Mouse (Mus musculus): ENCODE measurements around the gene Fam198a. TPM values are rescaled to one million over a fixed set of nuclear protein-coding genes. Genes with fewer than 3 reads are reported as not detected.

The Fam198a gene
- total and polyA plus RNA-seq, 3 experiments = 0.12 to 0.26 TPM; not detected in 1

DNA sequence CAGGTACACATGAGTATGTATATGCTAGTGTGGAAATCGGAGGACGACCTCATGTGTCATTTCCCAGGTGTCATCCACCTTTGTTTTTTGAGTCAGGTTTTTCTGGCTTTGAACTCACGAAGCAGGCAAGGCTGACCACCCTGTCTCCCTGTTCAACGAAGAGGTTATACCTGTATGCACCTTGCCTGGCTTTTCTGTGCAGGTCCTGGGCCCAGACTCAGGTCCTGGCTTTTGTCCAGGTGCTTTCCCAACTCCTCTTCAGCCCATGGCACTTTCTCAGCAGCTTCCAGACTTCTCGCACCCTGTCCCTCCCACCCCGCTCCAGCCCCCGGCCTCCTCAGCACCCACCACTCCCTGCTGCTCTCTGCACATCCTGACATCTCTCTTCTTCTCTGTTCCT, 39.6 kb upstream of the Fam198a start:
- Histone ChIP-seq H3K4me3 (ENCODE audit: control insufficient read depth in 1 of 2, insufficient read depth in 1 of 2, low read depth in 2 of 2, low read length in 2 of 2) (no peak overlapping the region), H3K27ac (ENCODE audit: control insufficient read depth, low read depth, low read length) (no peak overlapping the region), H3K4me1 (ENCODE audit: control insufficient read depth in 1 of 2, insufficient read depth in 2 of 2, low read length in 2 of 2) (no peaks in the 10 kb centered on the region), H3K27me3 (ENCODE audit: control insufficient read depth in 1 of 2, insufficient read depth in 2 of 2, low read length in 2 of 2) (no peaks in the 10 kb centered on the region; a peak in 1 of 4 replicates), H3K36me3 (ENCODE audit: control insufficient read depth in 1 of 2, insufficient read depth in 2 of 2, low read length in 2 of 2) (no peaks in the 10 kb centered on the region), H3K9me3 (replicated peaks; ENCODE audit: insufficient read depth, low read length) (no peaks in the 10 kb centered on the region), H3K79me2 (ENCODE audit: control insufficient read depth, insufficient read depth, low read length, poor library complexity) (no peaks in the 10 kb centered on the region), H3K9ac (ENCODE audit: control insufficient read depth, low read depth, low read length, poor library complexity, severe bottlenecking) (no peak overlapping the region)
- TF ChIP-seq KAT2A (conservative IDR thresholded peaks at IDR 0.05; ENCODE audit: low read depth, low read length) = no peak
- no peak for DNase-seq (ENCODE audit: low read depth, low spot score)

DNA sequence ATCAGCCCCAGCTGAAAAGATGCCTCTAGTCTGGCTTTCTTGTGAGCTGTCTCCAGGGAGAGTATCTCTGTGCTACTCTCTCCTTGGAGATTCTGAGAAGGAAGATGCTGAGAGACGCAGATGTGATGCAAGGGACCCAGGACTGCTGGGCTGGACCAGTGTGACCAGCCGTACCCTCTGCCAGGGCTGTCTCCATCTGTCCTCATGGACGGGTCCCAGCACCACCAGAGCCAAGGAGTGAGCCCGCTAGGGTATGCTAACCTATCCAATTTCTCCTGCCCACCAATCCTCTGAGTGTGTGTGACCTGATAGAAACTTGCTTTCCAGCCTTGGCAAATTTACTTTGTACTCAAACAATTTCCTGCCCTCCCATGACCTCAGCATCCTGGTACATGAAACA, 38.0 kb upstream of the Fam198a start:
- Histone ChIP-seq H3K27me3 (ENCODE audit: control insufficient read depth in 1 of 2, insufficient read depth in 2 of 2, low read length in 2 of 2) (no peaks in the 10 kb centered on the region; a peak in 1 of 4 replicates), H3K4me3 (ENCODE audit: control insufficient read depth in 1 of 2, insufficient read depth in 1 of 2, low read depth in 2 of 2, low read length in 2 of 2) (no peak overlapping the region), H3K79me2 (ENCODE audit: control insufficient read depth, insufficient read depth, low read length, poor library complexity) (no peaks in the 10 kb centered on the region), H3K27ac (ENCODE audit: control insufficient read depth, low read depth, low read length) (no peak overlapping the region), H3K9me3 (replicated peaks; ENCODE audit: insufficient read depth, low read length) (no peaks in the 10 kb centered on the region), H3K9ac (ENCODE audit: control insufficient read depth, low read depth, low read length, poor library complexity, severe bottlenecking) (no peak overlapping the region), H3K36me3 (ENCODE audit: control insufficient read depth in 1 of 2, insufficient read depth in 2 of 2, low read length in 2 of 2) (no peaks in the 10 kb centered on the region), H3K4me1 (ENCODE audit: control insufficient read depth in 1 of 2, insufficient read depth in 2 of 2, low read length in 2 of 2) (no peaks in the 10 kb centered on the region)
- TF ChIP-seq RAD21 (IDR thresholded peaks at IDR 0.05; ENCODE audit: low read depth, low read length) (no peak), TBP (IDR thresholded peaks at IDR 0.05; ENCODE audit: low read depth, low read length) (no peak), SIN3A (IDR thresholded peaks at IDR 0.05; ENCODE audit: low read length) (no peak)
- DNase-seq (ENCODE audit: low read depth, low spot score) = no peak

DNA sequence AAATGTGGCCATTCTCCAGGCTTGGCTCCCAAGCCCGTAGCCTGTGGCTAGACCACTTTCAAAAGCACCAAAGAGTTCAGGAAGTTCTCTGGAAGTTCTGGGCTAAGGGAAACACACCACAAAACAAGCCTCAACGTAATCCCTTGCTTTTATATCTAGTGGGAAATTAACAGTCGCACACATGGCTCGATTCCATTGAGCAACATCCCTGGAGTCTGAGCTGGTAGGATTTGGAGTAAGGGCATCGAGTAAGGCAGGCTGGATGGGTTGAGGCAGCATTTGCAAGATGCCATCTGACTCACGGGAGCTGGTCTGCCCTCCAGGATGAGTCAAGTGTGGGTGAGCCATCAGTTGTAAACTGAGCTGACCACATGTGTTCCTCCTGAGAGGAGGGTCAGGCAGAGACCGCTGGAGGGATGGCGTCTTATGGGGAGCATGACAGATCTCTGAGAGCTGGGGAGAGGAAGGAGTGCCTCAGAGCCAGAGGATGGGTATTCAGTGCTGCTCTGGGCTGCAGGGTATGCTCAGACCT, 36.5 kb upstream of the Fam198a start:
- Histone ChIP-seq H3K4me1 (ENCODE audit: control insufficient read depth in 1 of 2, insufficient read depth in 2 of 2, low read length in 2 of 2) (0 out of 4 replicates have a peak, but pooled peaks cover 0 to under 1% of the 10 kb centered on the region in 2 experiments), H3K9ac (ENCODE audit: control insufficient read depth, low read depth, low read length, poor library complexity, severe bottlenecking) (no peak overlapping the region), H3K79me2 (ENCODE audit: control insufficient read depth, insufficient read depth, low read length, poor library complexity) (no peaks in the 10 kb centered on the region), H3K36me3 (ENCODE audit: control insufficient read depth in 1 of 2, insufficient read depth in 2 of 2, low read length in 2 of 2) (no peaks in the 10 kb centered on the region), H3K27ac (ENCODE audit: control insufficient read depth, low read depth, low read length) (no peak overlapping the region), H3K9me3 (replicated peaks; ENCODE audit: insufficient read depth, low read length) (no peaks in the 10 kb centered on the region), H3K27me3 (ENCODE audit: control insufficient read depth in 1 of 2, insufficient read depth in 2 of 2, low read length in 2 of 2) (no peaks in the 10 kb centered on the region; a peak in 1 of 4 replicates), H3K4me3 (ENCODE audit: control insufficient read depth in 1 of 2, insufficient read depth in 1 of 2, low read depth in 2 of 2, low read length in 2 of 2) (no peak overlapping the region)
- TF ChIP-seq POLR2AphosphoS5 (IDR thresholded peaks at IDR 0.05; ENCODE audit: borderline replicate concordance, low read depth, low read length) = no peak
- no peak for TF ChIP-seq ZMIZ1 (IDR thresholded peaks at IDR 0.05; ENCODE audit: low read depth, low read length)
- TF ChIP-seq MAZ (IDR thresholded peaks at IDR 0.05; ENCODE audit: low read depth, low read length) = no peak
- TF ChIP-seq TBP (IDR thresholded peaks at IDR 0.05; ENCODE audit: low read depth, low read length) = no peak
- TF ChIP-seq UBTF (IDR thresholded peaks at IDR 0.05; ENCODE audit: borderline replicate concordance, insufficient read depth, low read depth, low read length) = no peak
- DNase-seq (ENCODE audit: low read depth, low spot score) = no peak

DNA sequence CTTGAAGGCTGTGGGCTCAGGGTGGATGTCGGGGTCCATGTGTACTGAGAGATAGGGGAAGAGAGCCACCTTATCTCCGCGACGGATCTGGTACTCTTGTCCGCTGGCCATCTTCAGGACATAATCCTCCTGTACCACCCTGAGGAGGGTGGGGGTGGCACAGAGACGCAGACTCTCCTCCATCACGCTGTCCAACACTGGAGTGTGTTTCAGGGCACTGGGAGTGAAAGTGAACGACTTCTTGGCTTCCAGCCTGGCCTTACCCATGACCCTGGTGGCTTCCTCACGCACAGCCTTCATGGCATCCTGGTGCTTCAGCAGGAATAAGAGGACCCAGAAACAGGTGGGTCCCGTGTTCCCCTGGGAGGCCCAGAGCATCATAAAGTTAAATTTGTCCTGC, 35.7 kb upstream of the Fam198a start:
- 0 out of 4 replicates have a peak, but pooled peaks cover 0 to 4% of the 10 kb centered on the region in 2 experiments for H3K4me1 ChIP-seq (ENCODE audit: control insufficient read depth in 1 of 2, insufficient read depth in 2 of 2, low read length in 2 of 2)

More for the DNA sequence above, 35.7 kb upstream of the Fam198a start:
- Histone ChIP-seq H3K4me3 (ENCODE audit: control insufficient read depth in 1 of 2, insufficient read depth in 1 of 2, low read depth in 2 of 2, low read length in 2 of 2) (no peak overlapping the region), H3K36me3 (ENCODE audit: control insufficient read depth in 1 of 2, insufficient read depth in 2 of 2, low read length in 2 of 2) (peaks cover 0 to 2% of the 10 kb centered on the region in 2 experiments; a peak in 1 of 4 replicates), H3K9me3 (replicated peaks; ENCODE audit: insufficient read depth, low read length) (no peaks in the 10 kb centered on the region), H3K27me3 (ENCODE audit: control insufficient read depth in 1 of 2, insufficient read depth in 2 of 2, low read length in 2 of 2) (no peaks in the 10 kb centered on the region; a peak in 1 of 4 replicates), H3K27ac (ENCODE audit: control insufficient read depth, low read depth, low read length) (no peak overlapping the region), H3K79me2 (ENCODE audit: control insufficient read depth, insufficient read depth, low read length, poor library complexity) (no peaks in the 10 kb centered on the region), H3K9ac (ENCODE audit: control insufficient read depth, low read depth, low read length, poor library complexity, severe bottlenecking) (no peak overlapping the region)
- DNase-seq (ENCODE audit: low read depth, low spot score) = no peak
- TF ChIP-seq ELF1 (IDR thresholded peaks at IDR 0.05; ENCODE audit: low read depth, low read length) (no peak), JUND (IDR thresholded peaks at IDR 0.05; ENCODE audit: low read depth, low read length) (no peak), NRF1 (IDR thresholded peaks at IDR 0.05; ENCODE audit: insufficient read depth, low read depth, low read length, poor library complexity, severe bottlenecking) (no peak), GABPA (IDR thresholded peaks at IDR 0.05; ENCODE audit: low read depth, low read length) (no peak), SIN3A (IDR thresholded peaks at IDR 0.05; ENCODE audit: low read length) (no peak), CHD2 (IDR thresholded peaks at IDR 0.05; ENCODE audit: low read length) (no peak), POLR2AphosphoS5 (IDR thresholded peaks at IDR 0.05; ENCODE audit: borderline replicate concordance, low read depth, low read length) (no peak), MYB (IDR thresholded peaks at IDR 0.05; ENCODE audit: low read depth, low read length) (no peak), POLR2AphosphoS2 (IDR thresholded peaks at IDR 0.05; ENCODE audit: low read length) (no peak), TCF12 (IDR thresholded peaks at IDR 0.05; ENCODE audit: low read depth, low read length) (no peak)

All from MEL (cell line).